Mouse (Mus musculus): Measurements from ENCODE around the gene Ctps2.

Gene Ctps2

DNA sequence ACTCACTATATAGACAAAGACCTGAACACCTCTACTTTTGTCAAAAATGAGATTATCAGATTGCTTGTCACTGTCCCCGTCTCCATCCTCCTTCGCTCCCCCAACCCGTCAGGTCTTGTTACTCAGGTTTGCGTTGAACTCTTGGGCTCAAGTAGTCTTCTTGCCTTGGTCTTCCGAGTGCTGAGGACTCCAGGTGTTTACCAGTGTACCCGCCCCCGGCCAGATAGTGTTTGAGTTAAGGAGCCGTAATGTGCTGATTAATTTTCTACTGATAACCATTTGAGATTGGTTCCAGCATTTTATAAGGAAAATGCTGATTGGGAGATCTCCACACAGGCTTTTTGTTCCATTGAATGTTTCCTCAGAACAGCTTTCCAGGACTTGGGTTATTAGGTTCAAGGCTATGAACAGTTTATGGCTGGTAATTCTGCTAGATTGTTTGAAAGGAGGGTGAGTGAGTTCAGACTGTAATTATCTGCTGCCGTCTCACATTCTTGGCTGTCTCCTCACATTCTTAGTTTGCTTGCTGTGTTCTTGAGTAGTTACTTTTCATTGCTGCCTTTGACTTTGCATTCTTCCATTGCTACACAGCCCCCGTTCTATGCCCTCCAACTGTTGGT lies 85.9 kb downstream of the Ctps2 start:
- DNase-seq: peak in 1 of 2 experiments; percentile 52

DNA sequence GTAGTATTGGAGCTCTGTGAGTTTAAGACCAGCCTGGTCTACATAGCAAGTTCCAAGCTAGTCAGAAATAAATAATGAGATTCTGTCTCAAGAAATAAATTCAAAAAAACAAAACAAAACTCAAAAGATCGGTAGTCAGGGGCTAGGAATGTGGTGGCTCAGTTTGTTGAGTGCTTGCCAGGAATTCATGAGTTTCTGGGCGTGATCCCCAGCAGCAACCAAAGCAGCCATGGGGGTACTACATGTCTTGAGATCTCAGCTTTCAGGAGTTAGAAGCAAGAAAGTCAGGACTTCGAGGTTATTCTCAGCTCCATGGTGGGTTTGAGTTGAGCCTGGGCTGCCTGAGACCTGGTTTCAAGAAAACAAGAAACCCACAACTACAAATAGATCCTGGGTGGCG lies 90.4 kb downstream of the Ctps2 start:
- DNase-seq: no peak

DNA sequence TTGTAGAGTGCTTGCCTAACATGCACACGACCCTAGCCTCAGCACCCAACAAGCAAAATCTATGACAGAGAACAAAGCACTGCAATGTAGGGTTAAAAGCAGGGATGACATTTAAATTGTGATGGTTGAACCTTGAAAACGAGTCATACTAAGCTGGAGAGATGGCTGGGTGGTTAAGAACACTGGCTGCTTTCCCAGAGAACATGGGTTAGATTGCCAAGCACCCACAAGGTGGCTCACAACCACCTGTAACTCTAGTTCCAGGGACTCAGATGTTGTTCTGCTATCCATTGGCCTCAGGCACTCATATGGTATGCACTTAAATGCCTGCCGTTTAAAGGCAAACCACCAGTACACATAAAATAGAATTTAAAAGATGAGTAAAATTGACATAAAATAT lies 91.1 kb downstream of the Ctps2 start:
- DNase-seq: no peak

DNA sequence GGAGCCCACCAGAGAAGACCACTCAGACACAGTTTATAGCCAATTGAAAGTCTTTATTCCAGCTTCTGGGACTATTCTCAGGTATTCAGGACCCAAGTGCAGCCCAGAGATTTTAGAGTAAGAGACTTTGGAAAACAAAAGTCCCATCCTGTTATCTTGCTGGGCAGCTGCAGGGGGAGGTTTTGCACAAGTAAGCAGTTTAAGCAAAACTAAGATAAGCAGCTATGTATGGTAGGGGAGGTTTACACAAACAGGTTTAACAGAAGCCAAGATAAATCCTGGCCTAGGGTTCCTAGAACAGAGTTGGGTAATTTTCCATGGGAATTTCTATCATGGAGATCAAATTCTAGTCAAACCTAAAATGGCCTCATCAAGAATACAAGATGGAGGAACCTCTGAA lies 126.8 kb downstream of the Ctps2 start:
- DNase-seq: no peak

DNA sequence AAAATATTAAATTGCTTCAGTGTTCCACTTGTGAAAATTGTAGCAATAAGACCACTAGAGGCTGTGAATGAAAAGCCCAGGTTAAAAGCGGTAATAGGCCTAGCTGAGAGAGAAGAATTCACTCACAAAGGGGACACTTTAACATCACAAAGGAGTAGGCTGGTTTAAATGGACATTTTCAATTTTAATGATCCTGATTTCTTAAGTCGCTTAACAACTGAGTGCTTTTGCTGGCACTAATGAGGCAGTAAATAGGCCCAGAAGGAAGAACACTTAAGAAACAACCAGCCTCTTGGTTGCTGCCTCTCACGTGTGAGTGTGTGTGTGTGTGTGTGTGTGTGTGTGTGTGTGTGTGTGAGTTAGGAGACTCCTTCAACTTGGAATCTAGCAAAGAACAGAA lies 137.7 kb downstream of the Ctps2 start:
- DNase-seq: no peak

DNA sequence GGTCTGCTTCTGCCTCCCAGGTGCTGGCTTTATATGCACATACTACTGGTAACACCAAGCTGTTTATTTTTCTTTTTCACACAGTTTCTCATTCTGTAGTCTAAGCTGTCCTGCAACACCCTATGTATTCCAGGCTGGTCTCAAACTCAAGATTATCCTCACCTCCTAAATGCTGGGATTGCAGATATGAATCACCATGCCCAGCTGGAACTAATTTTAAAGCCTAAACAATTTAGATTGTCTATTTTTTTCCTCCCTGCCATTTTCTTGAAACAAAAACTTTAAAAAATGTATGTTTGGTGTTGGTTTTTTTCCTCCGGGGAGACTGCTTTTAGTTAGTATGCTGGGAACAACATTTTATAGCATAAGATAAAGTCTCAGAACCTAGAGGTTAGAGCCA lies 141.7 kb downstream of the Ctps2 start:
- no peak for DNase-seq

DNA sequence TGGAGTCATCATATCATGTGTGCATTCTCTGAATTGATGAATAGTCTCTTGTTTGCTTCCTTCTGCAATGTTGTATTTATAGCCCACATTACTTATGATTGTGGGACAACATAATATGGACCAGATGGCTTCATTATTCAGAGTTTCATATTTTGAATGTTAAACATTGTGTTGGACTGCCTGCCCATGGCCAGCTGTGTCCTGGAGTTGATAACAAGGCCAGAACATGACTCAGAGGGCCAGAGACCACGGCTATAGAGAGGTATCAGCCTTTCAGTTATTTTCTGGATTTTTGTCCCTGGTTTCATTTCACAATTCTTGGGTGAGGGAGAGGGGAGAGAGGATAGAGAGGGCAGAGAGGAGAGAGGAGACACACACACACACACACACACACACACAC lies 162.9 kb downstream of the Ctps2 start:
- DNase-seq: no peak
